Comparison of ENCODE assay signal across 8 mouse cellular contexts in the genomic region with DNA sequence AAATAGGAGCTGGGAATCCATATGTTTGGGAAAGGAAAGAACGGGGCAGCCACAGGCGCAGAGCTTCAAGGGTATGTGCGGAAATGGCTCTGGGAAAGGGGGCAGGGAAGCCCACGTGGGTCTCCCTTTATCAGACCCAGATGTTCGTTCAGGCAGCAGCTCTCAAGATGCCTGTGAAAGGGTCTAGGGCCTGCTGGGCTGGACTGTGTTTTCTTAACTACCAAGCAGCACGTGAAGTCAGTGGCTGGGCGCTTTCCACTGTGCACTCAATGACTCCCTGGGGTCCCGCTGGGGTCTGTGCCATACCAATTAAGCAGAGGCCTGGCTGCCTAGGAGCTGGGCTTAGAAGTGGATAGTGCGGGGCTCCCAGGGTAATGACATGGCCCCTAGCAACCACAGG. TPM values are rescaled to one million over a fixed set of nuclear protein-coding genes. Genes with fewer than 3 reads are reported as not detected.
DNase-seq lines count a peak whose midpoint lies in the region; ATAC-seq and TF ChIP-seq lines count a peak whose summit lies in the region.

No protein-coding gene starts in this region.

- no peak for TF ChIP-seq CTCF in left cerebral cortex, adult 2 months (IDR thresholded peaks at IDR 0.05)
- no peak for TF ChIP-seq CTCF in brain, embryonic 14.5 days (IDR thresholded peaks at IDR 0.05; ENCODE audit: borderline replicate concordance, extremely low read depth, insufficient read depth, insufficient read length)

- no peak overlapping the region for H3K4me3 ChIP-seq in left cerebral cortex, adult 2 months
- no peak overlapping the region for H3K4me3 ChIP-seq in forebrain, embryonic 11.5 days (ENCODE audit: low read depth, low read length)

- peaks cover 20% of the 10 kb centered on the region for H3K4me1 ChIP-seq in forebrain, embryonic 11.5 days (replicated peaks; ENCODE audit: control insufficient read depth, insufficient read depth, low read length)

- H3K4me2 ChIP-seq in forebrain, embryonic 11.5 days (ENCODE audit: low read depth, low read length, severe bottlenecking), result peak overlapping the region; percentile 13; the same call in 1 of the 2 replicates

- no peaks in the 10 kb centered on the region for H3K9me3 ChIP-seq in forebrain, embryonic 11.5 days (ENCODE audit: control insufficient read depth, low read length)

- peak; percentile 90 for ATAC-seq in forebrain, embryonic 11.5 days (replicated peaks; ENCODE audit: low FRiP score)
- ATAC-seq in erythroid progenitor cell, adult 5-6 weeks (replicated peaks; ENCODE audit: low FRiP score, poor library complexity, severe bottlenecking), result no peak

- no peaks in the 10 kb centered on the region for H3K27me3 ChIP-seq in forebrain, embryonic 11.5 days (ENCODE audit: control insufficient read depth, insufficient read depth, low read length)

- WGBS in forebrain, embryonic 11.5 days, result 0% methylated on average over 9 of the region's 9 CpGs

- peak overlapping the region; percentile 27 for H3K9ac ChIP-seq in forebrain, embryonic 11.5 days (ENCODE audit: low read length)

- no peak for TF ChIP-seq POLR2A in brain, embryonic 14.5 days (IDR thresholded peaks at IDR 0.05; ENCODE audit: borderline replicate concordance, extremely low read depth, insufficient read depth, insufficient read length, poor library complexity, severe bottlenecking)

- H3K36me3 ChIP-seq in forebrain, embryonic 11.5 days (ENCODE audit: control insufficient read depth, insufficient read depth, low read length), result no peaks in the 10 kb centered on the region

- DNase-seq in left cerebral cortex, adult 2 months (ENCODE audit: extremely low spot score in 1 of 2, low spot score in 2 of 2), result peak in 1 of 2 experiments; percentile 20
- DNase-seq in left cerebral cortex, postnatal 36 days (ENCODE audit: low spot score in 2 of 2), result no peak
- peak; percentile 95 for DNase-seq in brain, embryonic 14.5 days (ENCODE audit: low read depth)
- DNase-seq in forebrain, embryonic 11.5 days (ENCODE audit: low spot score), result peak; percentile 87
- peak; percentile 61 to 75 for DNase-seq in heart, postnatal 14 days
- peak; percentile 90 for DNase-seq in mesoderm, embryonic 11.5 days (ENCODE audit: low read depth, low spot score)
- DNase-seq in T-cell, adult 2 months (ENCODE audit: low spot score), result no peak

- intact Hi-C loops in left cerebral cortex, adult 2 months (cut with DNase I), result no loop called here
- intact Hi-C loops in left cerebral cortex, postnatal 36 days (cut with DNase I), result no loop called here
- intact Hi-C loops in heart, postnatal 14 days (cut with DNase I), result no loop called here

- peak overlapping the region; percentile 24 for H3K27ac ChIP-seq in left cerebral cortex, adult 2 months
- peak overlapping the region; percentile 89 for H3K27ac ChIP-seq in forebrain, embryonic 11.5 days (ENCODE audit: low read depth, low read length)

RNA-seq across cellular contexts. Expression of a gene that starts 33.9 kb away (rescaled TPM):
- 100 to 1,000 TPM; 226 to 228 TPM for total RNA-seq in left cerebral cortex, adult 2 months (2021)
- 100 to 1,000 TPM; 183 to 217 TPM for total RNA-seq in left cerebral cortex, postnatal 36 days (2021)
- 74.7 and 79.5 TPM in 2 replicates for polyA plus RNA-seq in brain, embryonic 14.5 days (2012; rRNA removed)
- 47.7 and 52.0 TPM in 2 replicates for polyA plus RNA-seq in forebrain, embryonic 11.5 days (2014; fragmentation: Nextera tagmentation; extraction: Ambion mirVana)
- 10 to 100 TPM; 60.2 to 66.2 TPM for total RNA-seq in heart, postnatal 14 days (2021)
- 27.2 and 35.3 TPM in 2 replicates for total RNA-seq in erythroid progenitor cell, adult 5-6 weeks (2015; ENCODE audit: low replicate concordance)
- 23.0 and 23.6 TPM in 2 replicates for total RNA-seq in erythroid progenitor cell, adult 5-6 weeks (2017; ENCODE audit: low replicate concordance)

RNA-seq across cellular contexts. Expression of a gene that starts 44.8 kb away (rescaled TPM):
- total RNA-seq in left cerebral cortex, adult 2 months (2021), result 1 to 10 TPM; 1.2 to 1.3 TPM
- 1 to 10 TPM; 1.4 TPM for total RNA-seq in left cerebral cortex, postnatal 36 days (2021)
- 0.33 and 1.2 TPM in 2 replicates for polyA plus RNA-seq in brain, embryonic 14.5 days (2012; rRNA removed)
- not detected in 2 replicates for polyA plus RNA-seq in forebrain, embryonic 11.5 days (2014; fragmentation: Nextera tagmentation; extraction: Ambion mirVana)
- under 1 TPM in 1 of 2 experiments, not detected in 1; 0.76 TPM for total RNA-seq in heart, postnatal 14 days (2021)
- not detected in 2 replicates for total RNA-seq in erythroid progenitor cell, adult 5-6 weeks (2015; ENCODE audit: low replicate concordance)
- not detected in 2 replicates for total RNA-seq in erythroid progenitor cell, adult 5-6 weeks (2017; ENCODE audit: low replicate concordance)

Comparison
In these comparisons a context has a peak if more than half of its experiments do, and no peak if none do; other contexts are left out.
1. DNase-seq: peak in brain, embryonic 14.5 days (single experiment), forebrain, embryonic 11.5 days (single experiment), heart, postnatal 14 days (2 of 2) and mesoderm, embryonic 11.5 days (single experiment); none in left cerebral cortex, postnatal 36 days (0 of 2) and T-cell, adult 2 months (single experiment).